Mouse (Mus musculus) MEL (cell line): ENCODE data around the gene Chchd10. TPM values are rescaled to one million over a fixed set of nuclear protein-coding genes. Genes with fewer than 3 reads are reported as not detected.

Source experiments
- DNase-seq: peaks from one replicate; pipeline ENCODE4 v3.0.0; 2011; ENCODE audit warnings: low read depth, low spot score
- H3K27ac ChIP-seq: 2 replicates; pipeline ENCODE4 v1.5.1; 2012; ENCODE audit warnings: low read depth, mild to moderate bottlenecking, control low read depth, low read length, moderate library complexity; ENCODE audit not compliant: control insufficient read depth
- H3K27me3 ChIP-seq, 2 experiments: fragments of 150-350 bp in 1 of 2; sonication (generic) in 1 of 2; 2 replicates each; pipeline ENCODE4 v1.6.1; 2012; ENCODE audit warnings: low read length in 2 of 2, mild to moderate bottlenecking in 2 of 2, improper control_type of control experiment in 1 of 2, moderate library complexity in 1 of 2; ENCODE audit not compliant: insufficient read depth in 2 of 2, control insufficient read depth in 1 of 2
- H3K36me3 ChIP-seq, 2 experiments: 2 replicates each; pipeline ENCODE4 v1.6.1; 2012 to 2014; ENCODE audit warnings: low read length in 2 of 2, improper control_type of control experiment in 1 of 2, inconsistent platforms in 1 of 2, mild to moderate bottlenecking in 1 of 2; ENCODE audit not compliant: insufficient read depth in 2 of 2, control insufficient read depth in 1 of 2
- H3K4me1 ChIP-seq, 2 experiments: fragments of 150-350 bp in 1 of 2; sonication (generic) in 1 of 2; 2 replicates each; pipeline ENCODE4 v1.6.1; 2012; ENCODE audit warnings: low read length in 2 of 2, improper control_type of control experiment in 1 of 2, mild to moderate bottlenecking in 1 of 2; ENCODE audit not compliant: insufficient read depth in 2 of 2, control insufficient read depth in 1 of 2
- H3K4me3 ChIP-seq, 2 experiments: fragments of 150-350 bp in 1 of 2; sonication (generic) in 1 of 2; 2 replicates each; pipeline ENCODE4 v1.5.1; 2012; ENCODE audit warnings: low read depth in 2 of 2, low read length in 2 of 2, mild to moderate bottlenecking in 2 of 2, moderate library complexity in 2 of 2, control low read depth in 1 of 2, improper control_type of control experiment in 1 of 2; ENCODE audit not compliant: control insufficient read depth in 1 of 2, insufficient read depth in 1 of 2
- H3K79me2 ChIP-seq: 2 replicates; pipeline ENCODE4 v1.6.1; 2012; ENCODE audit warnings: mild to moderate bottlenecking, low read length, moderate library complexity; ENCODE audit not compliant: control insufficient read depth, poor library complexity, insufficient read depth
- H3K9ac ChIP-seq: 2 replicates; pipeline ENCODE4 v1.6.1; 2012; ENCODE audit warnings: low read depth, mild to moderate bottlenecking, control low read depth, low read length, moderate library complexity; ENCODE audit not compliant: control insufficient read depth, poor library complexity, severe bottlenecking
- H3K9me3 ChIP-seq: fragments of 150-350 bp; sonication (generic); replicated peaks from 2 replicates; pipeline ENCODE4 v1.6.1; 2012; ENCODE audit warnings: mild to moderate bottlenecking, low read length, improper control_type of control experiment, moderate library complexity; ENCODE audit not compliant: insufficient read depth
- BHLHE40 ChIP-seq: IDR thresholded peaks from 2 replicates; pipeline ENCODE4 v1.6.1; 2012; ENCODE audit warnings: low read depth, mild to moderate bottlenecking, inconsistent platforms, low read length, improper control_type of control experiment, borderline replicate concordance
- CHD2 ChIP-seq: IDR thresholded peaks from 2 replicates; pipeline ENCODE4 v1.6.1; 2011; ENCODE audit warnings: low read length, improper control_type of control experiment
- ELF1 ChIP-seq: IDR thresholded peaks from 2 replicates; pipeline ENCODE4 v1.6.1; 2014; ENCODE audit warnings: low read depth, mild to moderate bottlenecking, inconsistent platforms, low read length, improper control_type of control experiment, moderate library complexity
- ETS1 ChIP-seq: IDR thresholded peaks from 2 replicates; pipeline ENCODE4 v1.6.1; 2012; ENCODE audit warnings: low read depth, mild to moderate bottlenecking, inconsistent platforms, low read length, improper control_type of control experiment, moderate library complexity
- GABPA ChIP-seq: IDR thresholded peaks from 2 replicates; pipeline ENCODE4 v1.6.1; 2012; ENCODE audit warnings: low read depth, mild to moderate bottlenecking, inconsistent platforms, low read length, improper control_type of control experiment, moderate library complexity
- GATA1 ChIP-seq: IDR thresholded peaks from 2 replicates; pipeline ENCODE4 v1.6.1; 2011; ENCODE audit warnings: low read depth, low read length, improper control_type of control experiment
- HCFC1 ChIP-seq: IDR thresholded peaks from 2 replicates; pipeline ENCODE4 v1.6.1; 2012; ENCODE audit warnings: low read depth, mild to moderate bottlenecking, inconsistent platforms, low read length, improper control_type of control experiment, moderate library complexity
- MAFK ChIP-seq: IDR thresholded peaks from 2 replicates; pipeline ENCODE4 v1.6.1; 2011; ENCODE audit warnings: low read depth, mild to moderate bottlenecking, low read length, improper control_type of control experiment, borderline replicate concordance
- MAX ChIP-seq: IDR thresholded peaks from 2 replicates; pipeline ENCODE4 v1.6.1; 2011; ENCODE audit warnings: low read length, improper control_type of control experiment
- MXI1 ChIP-seq: IDR thresholded peaks from 2 replicates; pipeline ENCODE4 v1.6.1; 2011; ENCODE audit warnings: mild to moderate bottlenecking, low read depth, low read length, improper control_type of control experiment
- MYB ChIP-seq: IDR thresholded peaks from 2 replicates; pipeline ENCODE4 v1.6.1; 2011; ENCODE audit warnings: mild to moderate bottlenecking, low read depth, low read length, improper control_type of control experiment
- MYC ChIP-seq: IDR thresholded peaks from 2 replicates; pipeline ENCODE4 v1.6.1; 2011; ENCODE audit warnings: low read depth, mild to moderate bottlenecking, low read length, improper control_type of control experiment, moderate library complexity
- NELFE ChIP-seq: IDR thresholded peaks from 2 replicates; pipeline ENCODE4 v1.6.1; 2011; ENCODE audit warnings: low read depth, low read length, improper control_type of control experiment
- NRF1 ChIP-seq: IDR thresholded peaks from 2 replicates; pipeline ENCODE4 v1.6.1; 2014; ENCODE audit warnings: low read depth, mild to moderate bottlenecking, inconsistent platforms, low read length, improper control_type of control experiment, moderate library complexity; ENCODE audit not compliant: poor library complexity, insufficient read depth, severe bottlenecking
- POLR2A ChIP-seq, 2 experiments: IDR thresholded peaks; 2 replicates each; pipeline ENCODE4 v1.6.1; 2011 to 2012; ENCODE audit warnings: low read length in 2 of 2, mild to moderate bottlenecking in 2 of 2, control low read depth in 1 of 2, improper control_type of control experiment in 1 of 2, low read depth in 1 of 2, moderate library complexity in 1 of 2; ENCODE audit not compliant: control insufficient read depth in 1 of 2, insufficient read depth in 1 of 2, poor library complexity in 1 of 2
- POLR2AphosphoS2 ChIP-seq: IDR thresholded peaks from 2 replicates; pipeline ENCODE4 v1.6.1; 2011; ENCODE audit warnings: low read length, improper control_type of control experiment
- POLR2AphosphoS5 ChIP-seq: IDR thresholded peaks from 2 replicates; pipeline ENCODE4 v1.6.1; 2012; ENCODE audit warnings: low read depth, borderline replicate concordance, mild to moderate bottlenecking, inconsistent platforms, low read length, moderate library complexity, mixed read lengths
- RAD21 ChIP-seq: IDR thresholded peaks from 2 replicates; pipeline ENCODE4 v1.6.1; 2011; ENCODE audit warnings: mild to moderate bottlenecking, low read depth, low read length, improper control_type of control experiment
- SIN3A ChIP-seq: IDR thresholded peaks from 2 replicates; pipeline ENCODE4 v1.6.1; 2012; ENCODE audit warnings: low read length, improper control_type of control experiment, inconsistent platforms
- SMC3 ChIP-seq: IDR thresholded peaks from 2 replicates; pipeline ENCODE4 v1.6.1; 2011; ENCODE audit warnings: low read depth, low read length, improper control_type of control experiment
- TAL1 ChIP-seq: IDR thresholded peaks from 2 replicates; pipeline ENCODE4 v1.6.1; 2012; ENCODE audit warnings: mild to moderate bottlenecking, inconsistent platforms, low read length, moderate library complexity, mixed read lengths
- TBP ChIP-seq: IDR thresholded peaks from 2 replicates; pipeline ENCODE4 v1.8.0; 2011; ENCODE audit warnings: low read depth, low read length, improper control_type of control experiment
- TCF12 ChIP-seq: IDR thresholded peaks from 2 replicates; pipeline ENCODE4 v1.6.1; 2014; ENCODE audit warnings: low read depth, mild to moderate bottlenecking, inconsistent platforms, low read length, improper control_type of control experiment, moderate library complexity
- UBTF ChIP-seq: IDR thresholded peaks from 2 replicates; pipeline ENCODE4 v1.6.1; 2012; ENCODE audit warnings: low read depth, mild to moderate bottlenecking, inconsistent platforms, low read length, improper control_type of control experiment, moderate library complexity, borderline replicate concordance; ENCODE audit not compliant: insufficient read depth
- USF2 ChIP-seq, 2 experiments: IDR thresholded peaks; 2 replicates each; pipeline ENCODE4 v1.6.1; 2011 to 2012; ENCODE audit warnings: improper control_type of control experiment in 2 of 2, low read length in 2 of 2, borderline replicate concordance in 1 of 2, inconsistent platforms in 1 of 2, low read depth in 1 of 2, mild to moderate bottlenecking in 1 of 2; ENCODE audit not compliant: insufficient read depth in 1 of 2
- ZKSCAN1 ChIP-seq: IDR thresholded peaks from 2 replicates; pipeline ENCODE4 v1.6.1; 2012; ENCODE audit warnings: low read depth, mild to moderate bottlenecking, inconsistent platforms, low read length, improper control_type of control experiment, moderate library complexity
- ZMIZ1 ChIP-seq: IDR thresholded peaks from 2 replicates; pipeline ENCODE4 v1.6.1; 2012; ENCODE audit warnings: low read depth, mild to moderate bottlenecking, inconsistent platforms, low read length, improper control_type of control experiment, moderate library complexity
- ZNF384 ChIP-seq: IDR thresholded peaks from 2 replicates; pipeline ENCODE4 v1.6.1; 2012; ENCODE audit warnings: low read depth, mild to moderate bottlenecking, inconsistent platforms, low read length, improper control_type of control experiment
- polyA plus RNA-seq, 2 experiments: library from polyadenylated mRNA; stranded (reverse) in 1 of 2; unstranded in 1 of 2; fragments of >175 nt in 1 of 2; fragments of >200 nt in 1 of 2; gene quantifications; 2 replicates each; pipeline versions ENCODE4 v1.2.1 to v1.2.4; 2012; ENCODE audit warnings: low replicate concordance in 2 of 2, low read depth in 1 of 2; ENCODE audit not compliant: insufficient read length in 2 of 2, insufficient read depth in 1 of 2, missing spikeins in 1 of 2
- total RNA-seq: library from RNA; depleted of rRNA; stranded (reverse); fragments of 300-350 nt; gene quantifications from 2 replicates; pipeline ENCODE4 v1.2.3, GENCODE M21; 2012

The Chchd10 gene
- total and polyA plus RNA-seq, 3 experiments, result 143 to 428 TPM; not detected in 1

GRCm38 (mm10) chr10:75889406-75890153 lies 43.4 kb upstream of the Chchd10 start:
- H3K27me3 ChIP-seq, result no peaks in the 10 kb centered on the region
- no peaks in the 10 kb centered on the region for H3K9me3 ChIP-seq
- TF ChIP-seq BHLHE40, result no peak
- no peak for TF ChIP-seq POLR2AphosphoS2
- TF ChIP-seq TBP, result no peak
- TF ChIP-seq TCF12, result no peak
- TF ChIP-seq NELFE, result no peak
- TF ChIP-seq ELF1, result no peak
- no peak for TF ChIP-seq MYC
- TF ChIP-seq HCFC1, result no peak
- no peak for TF ChIP-seq CHD2
- no peak for TF ChIP-seq MYB
- no peak for TF ChIP-seq SIN3A
- no peak for TF ChIP-seq ETS1
- H3K9ac ChIP-seq, result no peak overlapping the region
- no peak overlapping the region for H3K4me3 ChIP-seq
- H3K4me1 ChIP-seq, result no peaks in the 10 kb centered on the region
- no peaks in the 10 kb centered on the region for H3K36me3 ChIP-seq
- no peaks in the 10 kb centered on the region for H3K79me2 ChIP-seq
- no peak overlapping the region for H3K27ac ChIP-seq
- DNase-seq, result no peak

- Histone ChIP-seq H3K4me3 (peak within 1 kb of the TSS in 1 of 2 experiments; percentile 26; a peak in 3 of 4 replicates), H3K79me2 (no peaks in the 10 kb centered on the region), H3K27ac (no peak within 1 kb of the TSS), H3K9ac (peak within 1 kb of the TSS; percentile 40; the same call in 1 of the 2 replicates), H3K27me3 (no peaks in the 10 kb centered on the region), H3K36me3 (peaks cover 0 to 2% of the 10 kb centered on the region in 2 experiments; a peak in 2 of 4 replicates), H3K9me3 (no peaks in the 10 kb centered on the region), H3K4me1 (no peaks in the 10 kb centered on the region)
- peak; percentile 99 for DNase-seq
- TF ChIP-seq ZNF384, result no peak
- peak; percentile 49; the same call in 1 of the 2 replicates for TF ChIP-seq POLR2AphosphoS2
- peak; percentile 68; the same call in 1 of the 2 replicates for TF ChIP-seq MYC
- TF ChIP-seq UBTF, result no peak
- TF ChIP-seq GABPA, result no peak
- no peak for TF ChIP-seq POLR2AphosphoS5
- peak; percentile 69 for TF ChIP-seq HCFC1
- TF ChIP-seq USF2 (IDR thresholded peaks at IDR 0.05; ENCODE audit: borderline replicate concordance in 1 of 2, insufficient read depth in 1 of 2, low read depth in 1 of 2, low read length in 2 of 2), result no peak
- TF ChIP-seq ZMIZ1, result no peak
- TF ChIP-seq SMC3, result 0 out of 2 replicates have a peak, but pooled peaks have one; percentile 3
- peak; percentile 49 for TF ChIP-seq NRF1
- TF ChIP-seq MYB, result no peak
- TF ChIP-seq GATA1, result no peak
- no peak for TF ChIP-seq RAD21
- TF ChIP-seq POLR2A (IDR thresholded peaks at IDR 0.05; ENCODE audit: control insufficient read depth in 1 of 2, insufficient read depth in 1 of 2, low read depth in 1 of 2, low read length in 2 of 2, poor library complexity in 1 of 2), result 0 out of 4 replicates have a peak, but pooled peaks have one; percentile 25 to 36
- peak; percentile 99 for TF ChIP-seq SIN3A
- TF ChIP-seq TAL1, result no peak
- no peak for TF ChIP-seq ZKSCAN1
- peak; percentile 92 for TF ChIP-seq MXI1
- no peak for TF ChIP-seq MAFK
- TF ChIP-seq MAX, result peak; percentile 100
- TF ChIP-seq ELF1, result peak; percentile 38; the same call in 1 of the 2 replicates
- no peak for TF ChIP-seq NELFE
These were observed 39.7 kb upstream of the Chchd10 start, which contains the start of gene Derl3 for GRCm38 (mm10) chr10:75893089-75893750. Derl3 (plus strand) TSS chr10:75893413.
